Mouse (Mus musculus): ENCODE measurements around the gene Krtap29-1. TPM values are rescaled to one million over a fixed set of nuclear protein-coding genes. Genes with fewer than 3 reads are reported as not detected.

Krtap29-1 gene
- total RNA-seq, 2 experiments from 2014 or later: not detected

GRCm38 (mm10) chr11:99964213-99964612 is 14.6 kb downstream of the Krtap29-1 start:
- DNase-seq (ENCODE audit: low spot score in 2 of 2): no peak

GRCm38 (mm10) chr11:99948175-99948574 is 30.7 kb downstream of the Krtap29-1 start, which contains the start of gene Krtap9-5:
Krtap9-5 (plus strand) TSS chr11:99948475.
- DNase-seq (ENCODE audit: low spot score in 2 of 2): no peak

GRCm38 (mm10) chr11:99937751-99938264 is 41.0 kb downstream of the Krtap29-1 start:
- DNase-seq (ENCODE audit: low spot score in 2 of 2): no peak

DNA sequence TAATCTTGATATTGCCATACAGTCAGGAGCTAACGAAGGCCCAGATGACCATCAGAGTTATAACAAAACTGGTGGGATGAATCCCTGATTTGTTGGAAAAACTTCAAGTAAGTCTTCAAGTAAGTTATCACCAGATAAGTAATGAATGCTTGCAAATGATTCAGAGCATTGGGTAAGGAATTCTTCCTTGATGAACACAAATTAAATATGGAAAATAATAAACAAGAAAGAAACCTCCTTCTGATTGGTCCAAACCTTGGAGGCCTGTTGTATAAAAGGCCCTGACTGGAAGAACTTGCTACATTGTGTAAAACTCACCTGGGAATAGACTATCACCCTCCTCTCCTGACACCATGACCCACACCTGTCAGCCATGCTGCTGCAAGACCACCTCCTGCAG is 42.9 kb downstream of the Krtap29-1 start, which contains the start of gene Krtap31-2:
TSS of gene Krtap31-2 (plus strand) at position 301 of the 400 bp plus-strand sequence.
- no peak for DNase-seq (ENCODE audit: low spot score in 2 of 2)

Other genes with a start within 250 kb of the Krtap29-1 start
- gene Gm14180, start 244.8 kb downstream of the Krtap29-1 start, total RNA-seq (2021): not detected
- not detected for gene Gm11595, start 206.1 kb downstream of the Krtap29-1 start, total RNA-seq (2021)
- not detected for gene Krtap4-8, start 198.3 kb downstream of the Krtap29-1 start, total RNA-seq (2021)
- not detected for gene Krtap4-9, start 193.9 kb downstream of the Krtap29-1 start, total RNA-seq (2021)
- not detected for gene Gm11596, start 185.6 kb downstream of the Krtap29-1 start, total RNA-seq (2021)
- gene Gm11569, start 180.1 kb downstream of the Krtap29-1 start, total RNA-seq (2021): not detected
- gene Gm11554, start 174.6 kb downstream of the Krtap29-1 start, total RNA-seq (2021): not detected
- not detected for gene Krtap4-13, start 169.2 kb downstream of the Krtap29-1 start, total RNA-seq (2021)
- gene Gm11564, start 163.4 kb downstream of the Krtap29-1 start, total RNA-seq (2021): not detected
- gene 2300003K06Rik, start 141.0 kb downstream of the Krtap29-1 start, total RNA-seq (2021): not detected
- not detected for gene Krtap4-16, start 127.4 kb downstream of the Krtap29-1 start, total RNA-seq (2021)
- not detected for gene Gm11568, start 121.1 kb downstream of the Krtap29-1 start, total RNA-seq (2021)
- not detected for gene Gm11559, start 114.6 kb downstream of the Krtap29-1 start, total RNA-seq (2021)
- not detected for gene Krtap9-1, start 105.7 kb downstream of the Krtap29-1 start, total RNA-seq (2021)
- gene Gm11567, start 99.9 kb downstream of the Krtap29-1 start, total RNA-seq (2021): not detected
- gene Krtap31-1, start 71.1 kb downstream of the Krtap29-1 start, total RNA-seq (2021): not detected
- gene Gm11565, start 64.3 kb downstream of the Krtap29-1 start, total RNA-seq (2021): not detected
- not detected for gene Krtap31-2, start 42.8 kb downstream of the Krtap29-1 start, total RNA-seq (2021)
- gene Krtap9-5, start 30.6 kb downstream of the Krtap29-1 start, total RNA-seq (2021): not detected
- gene Krtap16-1, start 7.5 kb upstream of the Krtap29-1 start, total RNA-seq (2021): not detected
- gene Krtap17-1, start 14.9 kb upstream of the Krtap29-1 start, total RNA-seq (2021): not detected
- gene Krt33a, start 37.2 kb upstream of the Krtap29-1 start, total RNA-seq (2021): not detected
- not detected for gene Krt33b, start 50.8 kb upstream of the Krtap29-1 start, total RNA-seq (2021)
- not detected for gene Krt34, start 62.5 kb upstream of the Krtap29-1 start, total RNA-seq (2021)
- gene Krt31, start 71.5 kb upstream of the Krtap29-1 start, total RNA-seq (2021): not detected
- not detected for gene Krt32, start 109.2 kb upstream of the Krtap29-1 start, total RNA-seq (2021)
- not detected for gene Krt35, start 117.2 kb upstream of the Krtap29-1 start, total RNA-seq (2021)
- not detected for gene Krt36, start 126.6 kb upstream of the Krtap29-1 start, total RNA-seq (2021)
- not detected for gene Krt13, start 142.5 kb upstream of the Krtap29-1 start, total RNA-seq (2021)
- gene Krt15, start 156.9 kb upstream of the Krtap29-1 start, total RNA-seq (2021): not detected
- gene Krt19, start 169.6 kb upstream of the Krtap29-1 start, total RNA-seq (2021): not detected
- gene Krt9, start 214.2 kb upstream of the Krtap29-1 start, total RNA-seq (2021): 1 to 10 TPM; 3.8 to 4.9 TPM
- not detected for gene Krt14, start 228.5 kb upstream of the Krtap29-1 start, total RNA-seq (2021)